Comparison of ENCODE assay signal across 12 mouse cellular contexts in the genomic region with DNA sequence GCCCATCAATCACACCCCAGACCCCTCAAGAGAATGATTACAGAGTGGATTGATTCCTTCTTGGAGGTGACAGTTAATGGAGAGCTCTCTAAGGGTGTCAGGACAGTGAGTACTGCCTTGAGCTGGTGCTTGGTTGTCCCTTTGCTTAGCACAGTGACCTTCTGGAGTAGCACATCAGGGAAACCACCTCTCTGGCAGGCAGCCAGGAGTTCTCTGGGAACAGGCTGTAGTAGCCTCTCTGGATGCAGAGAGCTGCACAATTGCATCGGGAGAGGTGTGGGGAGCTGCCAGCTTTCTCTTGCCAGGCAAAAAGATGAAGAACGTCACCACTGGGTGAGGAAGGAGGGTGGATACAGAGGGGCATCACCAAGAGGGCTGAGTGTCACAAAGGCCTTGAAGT.
DNase-seq lines count a peak whose midpoint lies in the region; ATAC-seq and TF ChIP-seq lines count a peak whose summit lies in the region.
"Had no signal": no experiment of that assay in that cellular context is flagged by ENCODE, and none has a peak within 500 bp of the region (broad histone marks: within the 10 kb centered on the region; RNA-seq: fewer than 3 reads in every experiment).

No protein-coding gene starts in this region.

- no peak for TF ChIP-seq CTCF in heart, adult 2 months (IDR thresholded peaks at IDR 0.05)

- no peak overlapping the region for H3K27ac ChIP-seq in heart, adult 2 months
- H3K27ac ChIP-seq in heart, embryonic 12.5 days (ENCODE audit: poor library complexity, severe bottlenecking): no peak overlapping the region
- H3K27ac ChIP-seq: hindbrain, embryonic 14.5 days; limb, embryonic 12.5 days had no signal

- H3K9ac ChIP-seq in heart, adult 2 months (ENCODE audit: low read depth, low read length): no peak overlapping the region
- no peak overlapping the region for H3K9ac ChIP-seq in heart, embryonic 12.5 days
- H3K9ac ChIP-seq: hindbrain, embryonic 14.5 days; limb, embryonic 12.5 days had no signal

- no peaks in the 10 kb centered on the region for H3K79me2 ChIP-seq in heart, adult 2 months (replicated peaks; ENCODE audit: control insufficient read depth, insufficient read depth, low read length)

- no peak overlapping the region for H3K4me2 ChIP-seq in heart, embryonic 12.5 days
- H3K4me2 ChIP-seq: hindbrain, embryonic 14.5 days; limb, embryonic 12.5 days had no signal

- H3K9me3 ChIP-seq in heart, embryonic 12.5 days (replicated peaks): no peaks in the 10 kb centered on the region
- H3K9me3 ChIP-seq: limb, embryonic 12.5 days had no signal

- peak; percentile 40 to 41 for DNase-seq in heart, adult 2 months
- DNase-seq in retina, postnatal 1 day: peak; percentile 26
- DNase-seq in retina, embryonic 14.5 days (ENCODE audit: low spot score): no peak
- DNase-seq in heart, postnatal 10 days: peak; percentile 54 to 55
- DNase-seq in testis, postnatal 10 days (ENCODE audit: low spot score): peak; percentile 71
- DNase-seq in layer of hippocampus, postnatal 36 days: no peak
- DNase-seq in neural tube, embryonic 10.5 days (ENCODE audit: extremely low spot score, low spot score): no peak

- no peaks in the 10 kb centered on the region; the same call in 1 of the 2 replicates for H3K4me1 ChIP-seq in heart, adult 2 months (ENCODE audit: control insufficient read depth, insufficient read depth, low read length)
- no peaks in the 10 kb centered on the region for H3K4me1 ChIP-seq in heart, embryonic 12.5 days (replicated peaks)

- TF ChIP-seq POLR2A in heart, adult 2 months (IDR thresholded peaks at IDR 0.05; ENCODE audit: insufficient read depth, low read depth, low read length): no peak

- TF ChIP-seq EP300 in heart, adult 2 months (IDR thresholded peaks at IDR 0.05; ENCODE audit: insufficient read depth, low read depth, low read length): no peak

- no peak overlapping the region for H3K4me3 ChIP-seq in heart, adult 2 months
- H3K4me3 ChIP-seq in heart, embryonic 12.5 days: no peak overlapping the region
- H3K4me3 ChIP-seq: limb, embryonic 12.5 days had no signal

- ATAC-seq in heart, embryonic 12.5 days (ENCODE audit: insufficient number of reproducible peaks, low FRiP score): no peak
- ATAC-seq: midbrain, embryonic 16.5 days had no signal

- 38% methylated on average over 2 of the region's 2 CpGs for WGBS in heart, adult 2 months
- 37% methylated on average over 2 of the region's 2 CpGs for WGBS in heart, embryonic 12.5 days

- intact Hi-C loops in heart, adult 2 months (cut with DNase I): no loop called here
- intact Hi-C loops in heart, postnatal 10 days (cut with DNase I): no loop called here

- no peaks in the 10 kb centered on the region for H3K36me3 ChIP-seq in heart, adult 2 months (ENCODE audit: control insufficient read depth, insufficient read depth, low read length)
- no peaks in the 10 kb centered on the region for H3K36me3 ChIP-seq in heart, embryonic 12.5 days
- H3K36me3 ChIP-seq: limb, embryonic 12.5 days had no signal

- H3K27me3 ChIP-seq in heart, adult 2 months (ENCODE audit: control insufficient read depth, insufficient read depth, low read length): no peaks in the 10 kb centered on the region
- H3K27me3 ChIP-seq in heart, embryonic 12.5 days (replicated peaks): 0 out of 2 replicates have a peak, but pooled peaks cover 6% of the 10 kb centered on the region
- H3K27me3 ChIP-seq: CH12.LX had no signal

Comparison
In these comparisons a context has a peak if more than half of its experiments do, and no peak if none do; other contexts are left out.
1. DNase-seq: peak in heart, adult 2 months (2 of 2), retina, postnatal 1 day (single experiment), heart, postnatal 10 days (2 of 2) and testis, postnatal 10 days (single experiment); none in retina, embryonic 14.5 days (single experiment), layer of hippocampus, postnatal 36 days (0 of 2) and neural tube, embryonic 10.5 days (single experiment).